Mouse (Mus musculus): ENCODE data around the gene Babam2.

- no peak for TF ChIP-seq CTCF (IDR thresholded peaks at IDR 0.05; ENCODE audit: extremely low read depth, insufficient read depth, low read length)
- no peak for TF ChIP-seq POLR2A (IDR thresholded peaks at IDR 0.05; ENCODE audit: extremely low read depth, insufficient read depth, low read length)
Observed at GRCm38 (mm10) chr5:31983817-31984368, 286.4 kb downstream of the Babam2 start.
